Mouse (Mus musculus): ENCODE results near the gene Rgs11.

DNA sequence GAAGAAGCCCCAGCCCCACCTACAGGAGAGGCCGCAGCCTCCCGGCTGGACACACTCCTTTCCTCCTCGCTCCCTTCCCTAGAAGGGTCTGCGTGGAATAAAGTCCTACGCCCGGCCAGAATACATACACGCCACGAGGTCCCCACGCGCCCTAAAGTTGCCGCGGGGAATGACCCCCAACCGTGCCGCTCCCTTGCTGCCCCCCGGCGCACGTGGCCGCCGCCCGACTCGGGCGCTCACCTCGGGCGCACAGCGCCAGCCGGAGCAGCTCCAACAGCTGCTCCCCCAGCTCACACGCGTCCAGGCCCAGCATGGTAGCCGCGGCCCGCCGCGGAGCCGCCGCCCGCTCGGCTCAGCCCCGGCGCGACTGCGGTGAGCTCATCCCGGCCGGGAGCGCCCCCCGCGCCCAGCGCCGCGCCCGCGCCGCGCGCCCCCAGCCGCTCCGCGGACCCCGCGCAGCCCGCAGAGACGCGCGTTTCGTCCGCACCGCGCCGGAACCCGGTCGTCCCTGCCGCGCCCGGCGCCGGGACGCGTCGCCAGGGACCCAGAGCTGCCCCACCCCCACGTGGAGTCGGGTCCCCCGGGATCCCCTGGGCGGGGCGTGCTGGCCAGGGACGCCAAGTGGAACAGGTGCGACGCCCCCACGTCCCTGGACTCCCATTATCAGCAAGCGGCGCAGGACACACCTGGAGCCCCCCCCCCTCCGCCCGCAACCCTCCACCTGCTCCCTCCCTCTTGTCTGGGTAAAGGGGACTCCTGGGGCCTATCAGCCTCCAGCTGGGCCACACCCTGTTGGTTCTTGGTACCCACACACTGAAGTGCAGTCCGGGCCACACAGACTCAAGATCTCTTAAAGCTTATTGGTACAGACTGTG, 1.7 kb upstream of the Rgs11 start:
- TF ChIP-seq CTCF (IDR thresholded peaks at IDR 0.05; ENCODE audit: borderline replicate concordance, insufficient read depth, low read length) (no peak), POLR2A (IDR thresholded peaks at IDR 0.05; ENCODE audit: low read depth, low read length) (no peak)
